Mouse (Mus musculus) regulatory T cell (primary cell): ENCODE measurements around the gene Bcdin3d.

ENCODE experiments used
- in situ Hi-C: fragments of 300-600 bp; cut with MboI, MseI; formaldehyde crosslinking; loops from one replicate; pipeline ENCODE4 v1.15.1; 2025; ENCODE audit warnings: high pct_unique_total_duplicates

Gene Bcdin3d

DNA sequence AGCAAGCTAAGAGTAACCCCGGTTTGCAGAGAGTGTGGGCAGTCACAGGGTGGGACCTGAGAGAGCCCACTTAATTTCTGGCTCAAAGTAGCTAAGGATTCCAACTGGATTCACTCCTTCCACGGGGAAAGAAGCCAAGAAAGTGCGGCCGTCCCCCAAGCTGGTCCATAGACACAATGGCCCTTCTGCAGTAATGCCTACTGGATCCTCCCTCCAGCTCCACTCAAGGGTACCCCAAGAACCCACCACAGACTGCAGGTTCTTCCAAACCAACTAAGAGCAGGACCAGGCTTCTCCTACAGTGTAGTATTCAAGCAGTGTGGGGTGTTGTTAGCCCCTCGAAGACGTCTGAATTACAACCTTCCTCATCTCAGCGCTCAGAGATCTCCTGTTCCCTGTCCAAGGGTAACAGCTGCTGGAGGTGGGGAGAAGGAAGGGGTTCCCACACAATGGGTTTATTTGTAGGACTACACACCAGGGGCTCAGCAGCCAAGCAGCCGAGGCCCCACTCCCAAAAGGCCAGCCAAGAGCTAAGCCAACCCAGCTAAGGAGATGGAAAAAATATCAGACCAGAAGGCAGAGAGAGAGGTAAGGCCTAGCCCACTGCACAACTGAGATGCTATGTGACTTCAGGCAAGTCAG is 33.6 kb downstream of the Bcdin3d start:
- in situ Hi-C loops: no loop called here

DNA sequence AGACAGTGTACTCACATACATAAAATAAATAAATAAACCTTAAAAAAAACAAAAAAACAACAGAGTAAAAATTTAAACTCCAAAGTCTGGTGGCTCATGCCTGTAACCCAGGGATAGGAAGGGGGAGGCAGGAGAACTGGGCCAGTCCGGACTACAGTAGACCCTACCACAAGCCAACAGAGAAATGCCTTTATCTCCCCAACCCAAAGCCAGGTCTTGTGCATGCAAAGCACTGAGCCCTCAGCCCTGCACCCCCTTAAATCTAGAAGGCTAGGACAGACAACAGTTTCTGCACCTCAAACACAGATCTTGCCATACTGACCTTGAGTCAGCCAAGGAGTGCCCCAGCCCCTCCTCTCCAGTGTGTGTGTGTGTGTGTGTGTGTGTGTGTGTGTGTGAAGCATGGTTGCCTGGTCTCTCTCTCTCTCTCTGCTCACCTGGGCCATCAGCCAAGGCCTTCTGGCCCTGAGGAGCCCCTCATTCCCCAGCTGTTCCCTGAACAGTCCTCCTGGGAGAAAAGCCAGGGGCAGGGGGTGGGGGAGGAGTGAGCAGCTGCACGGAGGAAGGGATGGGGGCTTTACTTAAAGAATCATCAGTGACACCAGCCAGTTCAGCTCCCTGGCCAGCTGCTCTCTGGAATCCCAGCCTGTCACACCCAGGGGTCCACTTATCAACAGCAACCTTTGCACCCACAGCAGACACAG is 34.3 kb downstream of the Bcdin3d start:
- in situ Hi-C loops: no loop called here

DNA sequence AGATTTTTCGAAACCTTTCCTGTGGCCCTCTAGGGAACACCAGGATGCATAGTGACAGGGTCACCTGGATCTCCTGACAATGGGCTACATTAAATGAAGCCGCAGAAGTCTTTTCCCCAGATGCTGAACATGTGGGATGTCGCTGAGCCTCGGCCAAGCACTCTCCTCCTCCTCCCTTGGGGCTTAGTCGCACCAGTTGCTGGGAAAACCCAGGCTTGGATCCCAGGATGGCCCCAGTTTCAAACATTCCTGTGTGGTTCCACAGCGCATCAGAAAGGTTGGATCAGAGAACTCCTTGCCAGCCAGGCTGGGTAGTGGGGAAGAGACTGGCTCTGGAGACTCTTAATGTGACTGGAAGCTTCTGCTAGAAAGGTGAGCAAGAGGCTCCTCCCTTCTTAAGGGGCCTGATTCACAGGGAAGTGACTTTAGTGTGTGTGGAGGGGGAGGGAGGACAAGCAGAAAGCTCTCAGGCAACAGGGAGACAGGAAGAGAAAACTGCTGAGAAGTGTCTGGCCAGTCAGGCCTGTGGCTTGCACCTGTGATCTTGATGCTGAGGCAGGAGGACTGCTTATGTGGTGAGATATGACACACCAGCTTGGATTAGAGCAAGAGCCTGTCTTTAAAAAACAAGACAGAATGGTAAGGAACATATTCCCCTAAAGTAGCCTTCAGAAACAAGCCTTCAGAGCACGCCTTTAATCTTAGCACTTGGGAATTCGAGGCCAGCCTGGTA is 35.4 kb downstream of the Bcdin3d start:
- in situ Hi-C loops: no loop called here

DNA sequence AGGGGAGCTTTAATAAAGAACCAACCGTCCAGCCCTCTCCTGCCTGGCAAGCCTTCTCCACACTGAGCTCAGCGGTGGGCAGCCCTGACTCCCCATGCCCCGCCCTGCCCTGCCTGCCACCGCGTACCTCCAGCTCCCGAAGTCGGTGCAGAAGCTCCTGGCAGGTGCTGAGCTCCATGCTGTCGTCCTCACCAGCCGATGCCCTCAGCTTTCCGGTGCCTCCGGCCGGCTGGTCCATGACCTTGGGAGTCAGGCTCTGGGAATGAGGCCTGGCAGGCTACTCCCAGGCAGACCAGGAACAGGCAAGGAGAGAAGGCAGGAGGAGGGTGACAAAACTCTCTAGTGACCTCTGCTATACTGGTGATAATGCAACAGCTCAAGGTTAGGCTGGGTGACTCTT is 40.6 kb downstream of the Bcdin3d start:
- in situ Hi-C loops: loop anchor here (5.0 kb wide), 1 partner anchor 33 kb away; no protein-coding TSS in a partner anchor

- in situ Hi-C loops: loop anchor here (5.0 kb wide), 1 partner anchor 34 kb away; no protein-coding TSS in a partner anchor
Measured at GRCm38 (mm10) chr15:99433081-99433718, 41.3 kb downstream of the Bcdin3d start.

- in situ Hi-C loops: loop anchor here (5.0 kb wide), 1 partner anchor 35 kb away; no protein-coding TSS in a partner anchor
Measured at GRCm38 (mm10) chr15:99431967-99432366, 42.6 kb downstream of the Bcdin3d start.

DNA sequence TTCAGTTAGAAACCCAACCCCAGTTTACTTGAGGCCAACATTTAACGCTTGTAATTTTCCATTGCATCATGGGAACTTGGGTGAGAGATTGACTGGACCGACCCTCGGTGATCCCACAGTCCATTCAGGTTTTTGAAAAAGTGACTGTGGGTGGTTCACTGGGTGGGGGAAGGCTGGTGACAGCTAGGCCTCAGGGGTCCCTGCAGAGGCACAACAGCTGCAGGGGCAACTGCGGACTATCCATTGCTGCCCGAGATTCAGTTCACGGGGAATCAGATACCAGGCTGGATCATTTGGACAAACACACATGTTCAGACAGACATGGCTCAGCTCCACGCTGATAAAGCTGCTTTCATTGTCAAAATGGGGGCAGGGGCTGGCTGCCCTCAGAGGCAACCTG is 43.0 kb downstream of the Bcdin3d start:
- in situ Hi-C loops: loop anchor here (5.0 kb wide), 1 partner anchor 36 kb away; no protein-coding TSS in a partner anchor

GRCm38 (mm10) chr15:99431063-99431462 is 43.5 kb downstream of the Bcdin3d start:
- in situ Hi-C loops: loop anchor here (5.0 kb wide), 1 partner anchor 36 kb away; no protein-coding TSS in a partner anchor

- in situ Hi-C loops: loop anchor here (5.0 kb wide), 1 partner anchor 37 kb away; no protein-coding TSS in a partner anchor
Measured at GRCm38 (mm10) chr15:99430394-99430793, 44.1 kb downstream of the Bcdin3d start.

DNA sequence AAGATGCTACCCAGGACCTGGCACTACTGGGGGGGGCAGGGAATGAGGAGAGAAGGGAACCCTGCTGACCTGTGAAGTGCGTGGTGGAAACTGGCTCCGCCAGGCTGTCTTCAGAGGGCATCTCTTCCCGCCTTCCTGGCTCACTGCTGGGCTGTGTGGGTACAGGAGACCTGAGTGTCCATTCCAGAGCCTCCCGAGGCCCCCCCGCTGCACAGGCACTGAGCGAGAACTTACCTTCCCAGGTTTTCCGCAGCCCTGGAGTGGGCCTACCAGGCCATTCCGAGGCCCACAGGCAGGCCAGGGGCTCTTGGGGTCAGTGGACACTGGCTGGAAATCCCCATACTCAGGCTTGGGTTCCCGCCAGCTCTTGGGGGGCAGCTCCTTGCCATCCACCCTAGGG is 50.6 kb downstream of the Bcdin3d start:
- in situ Hi-C loops: no loop called here

- in situ Hi-C loops: no loop called here
Measured at GRCm38 (mm10) chr15:99423131-99423530, 51.4 kb downstream of the Bcdin3d start.

DNA sequence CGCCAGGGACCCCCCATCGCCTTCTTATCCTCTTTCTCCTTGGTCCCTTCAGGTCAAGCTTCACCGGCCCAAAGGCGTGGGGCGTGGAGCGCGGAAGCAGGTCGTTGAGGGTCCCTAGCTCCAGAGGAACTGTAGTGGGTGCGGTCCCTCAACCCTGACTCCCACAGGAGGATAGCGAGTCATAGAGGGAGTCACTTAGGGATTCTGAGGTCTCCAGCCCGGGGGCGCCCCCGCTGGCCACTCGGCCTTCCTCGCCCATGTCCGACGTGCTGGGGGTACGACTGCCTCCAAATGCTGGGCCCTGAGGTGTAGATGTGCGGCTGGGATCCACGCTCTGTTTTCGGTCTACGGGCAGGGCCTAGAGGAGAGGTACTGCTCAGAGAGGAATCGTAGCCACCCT is 52.0 kb downstream of the Bcdin3d start:
- in situ Hi-C loops: no loop called here

DNA sequence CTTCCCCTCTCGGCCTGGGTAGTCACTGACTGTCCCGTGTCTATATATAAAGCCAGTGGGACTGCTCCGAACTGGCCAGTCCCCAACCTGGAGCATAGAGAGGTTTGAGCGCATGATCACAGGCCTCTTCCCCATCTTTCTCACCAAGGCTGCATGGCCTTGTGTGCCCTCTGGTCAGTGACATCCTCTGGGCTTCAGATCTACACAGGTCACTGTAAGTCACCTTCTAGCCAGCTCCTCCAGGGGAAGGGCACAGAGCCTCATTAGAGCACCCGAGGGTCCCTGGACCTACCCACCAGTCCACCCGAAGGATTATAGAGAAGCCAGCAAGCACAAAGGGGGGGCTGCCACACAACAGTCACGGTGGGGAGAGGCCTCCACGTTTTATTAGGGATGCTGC is 52.9 kb downstream of the Bcdin3d start:
- in situ Hi-C loops: no loop called here

DNA sequence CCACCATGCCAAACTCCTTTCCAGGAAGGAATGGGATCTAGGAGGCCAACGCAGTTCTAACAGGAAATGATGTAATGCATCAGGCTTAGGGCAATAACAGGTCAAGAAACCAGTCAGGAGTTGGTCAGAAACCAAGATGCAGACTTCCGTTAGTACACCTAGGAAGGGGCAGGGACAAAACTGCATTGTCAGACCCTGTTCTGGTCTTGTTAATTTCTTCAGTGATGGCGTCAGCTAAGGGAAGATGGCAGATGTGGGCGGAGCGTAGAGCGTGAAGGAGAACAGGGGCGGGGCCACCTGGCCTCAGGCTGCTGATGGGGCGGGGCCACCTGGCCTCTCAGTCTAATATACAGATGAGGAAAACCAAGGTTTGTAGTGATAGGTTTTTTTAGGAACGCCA is 53.4 kb downstream of the Bcdin3d start:
- in situ Hi-C loops: no loop called here

DNA sequence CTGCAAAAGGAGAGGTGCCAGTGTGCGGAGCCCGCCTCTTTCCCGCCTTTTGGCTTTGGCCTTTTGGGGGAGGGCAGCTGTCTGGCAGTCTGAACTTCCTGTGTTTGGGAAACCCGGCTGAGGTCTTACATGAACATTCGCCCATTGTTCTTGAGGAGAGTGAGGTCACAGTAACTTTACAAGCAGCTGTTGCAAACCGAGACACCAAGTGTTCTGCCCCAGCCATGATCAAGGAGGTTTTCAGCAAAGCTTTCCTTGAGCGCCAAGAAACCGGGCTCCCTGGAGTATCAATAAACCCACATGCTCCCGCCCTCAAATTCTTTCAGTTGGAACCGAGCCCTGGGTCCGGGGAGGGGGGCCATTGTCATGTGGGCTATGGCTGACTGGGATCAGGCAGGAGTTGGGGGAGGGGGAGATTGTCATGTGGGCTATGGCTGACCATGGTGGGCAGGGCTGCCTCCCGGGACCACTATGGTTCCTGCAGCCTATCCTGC is 54.0 kb downstream of the Bcdin3d start:
- in situ Hi-C loops: no loop called here

DNA sequence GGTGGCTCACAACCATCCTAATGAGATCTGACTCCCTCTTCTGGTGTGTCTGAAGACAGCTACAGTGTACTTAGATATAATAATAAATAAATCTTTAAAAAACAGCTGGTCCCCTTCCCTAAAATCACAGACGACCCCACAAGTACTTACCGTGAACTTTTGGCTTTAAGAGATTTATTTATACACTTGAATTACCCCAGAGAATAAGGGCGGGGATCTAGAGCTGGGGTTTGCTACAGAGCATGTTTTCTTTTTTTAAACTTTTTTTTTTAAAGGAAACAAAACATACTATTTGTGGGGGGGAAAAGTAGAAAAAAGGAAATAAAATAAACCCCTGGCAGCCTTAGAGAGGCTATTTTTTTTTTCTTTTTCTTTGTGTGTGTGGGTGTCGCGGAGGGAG is 54.4 kb downstream of the Bcdin3d start:
- in situ Hi-C loops: no loop called here
